Mouse (Mus musculus) monocyte, adult 2 months (primary cell): ENCODE results near the gene Timp4.

ENCODE experiments used
- DNase-seq, 2 experiments: peaks; one replicate each; pipeline ENCODE4 v3.0.0; 2022; ENCODE audit warnings: low spot score in 2 of 2, low read depth in 1 of 2

Gene Timp4

DNA sequence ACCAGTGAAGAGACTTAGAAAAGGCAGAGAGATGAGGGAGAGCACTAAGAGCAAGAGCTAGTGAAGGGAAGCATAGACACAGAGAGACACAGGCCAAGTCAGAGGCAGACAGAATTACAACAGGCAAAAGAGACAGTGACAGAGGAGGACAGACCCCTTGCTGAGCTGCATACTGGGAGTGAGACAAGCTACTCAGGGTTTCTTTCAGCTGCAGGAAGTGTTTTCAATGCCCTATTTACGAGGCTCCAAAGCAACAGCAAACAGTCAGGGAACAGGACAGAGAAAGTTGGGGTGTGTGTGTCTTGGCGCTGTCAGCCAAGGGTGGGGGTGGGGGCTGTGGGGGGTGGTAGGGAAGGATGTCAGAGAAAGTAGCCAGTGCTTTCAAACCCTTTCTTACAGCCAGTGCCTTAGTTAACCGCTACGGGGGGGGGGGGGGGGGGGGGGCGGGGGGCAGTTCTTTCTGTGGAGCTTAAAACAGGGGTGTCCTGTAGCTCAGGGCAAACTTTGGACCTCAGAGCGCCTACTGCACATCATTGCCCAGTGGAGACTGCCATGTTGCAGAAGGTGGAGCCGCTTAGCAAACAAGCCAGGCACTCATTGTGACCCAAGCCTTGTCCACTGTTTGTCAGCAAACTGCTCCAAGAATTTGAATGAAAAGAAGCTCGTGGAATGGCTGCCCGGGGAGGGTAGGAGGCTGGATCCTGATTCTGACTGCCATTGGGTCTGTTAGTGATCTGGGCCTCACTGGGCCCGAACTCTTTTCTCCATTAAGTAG, at the start of gene Timp4:
TSS of gene Timp4 (minus strand) at position 107 of the 775 bp plus-strand sequence.
- no peak for DNase-seq

DNA sequence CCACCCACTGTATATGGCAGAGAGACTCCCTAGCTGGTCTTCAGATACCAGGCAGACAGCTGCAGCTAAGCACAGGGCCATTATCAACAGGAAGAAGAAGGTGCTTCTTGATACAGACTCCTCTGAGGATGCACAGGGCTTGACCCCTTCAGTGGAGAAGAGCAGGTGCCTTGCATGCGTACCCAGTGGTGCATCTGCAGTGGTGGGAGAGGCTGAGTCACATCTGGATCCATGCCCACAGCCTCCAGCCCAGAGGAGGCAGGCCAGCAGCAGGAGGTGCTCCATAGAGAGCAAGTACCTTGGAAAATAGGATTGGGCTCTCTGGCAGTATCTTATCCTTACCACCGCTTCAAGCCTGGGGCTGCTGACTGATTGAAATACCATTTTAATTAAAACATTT, 41.9 kb upstream of the Timp4 start:
- no peak for DNase-seq

DNA sequence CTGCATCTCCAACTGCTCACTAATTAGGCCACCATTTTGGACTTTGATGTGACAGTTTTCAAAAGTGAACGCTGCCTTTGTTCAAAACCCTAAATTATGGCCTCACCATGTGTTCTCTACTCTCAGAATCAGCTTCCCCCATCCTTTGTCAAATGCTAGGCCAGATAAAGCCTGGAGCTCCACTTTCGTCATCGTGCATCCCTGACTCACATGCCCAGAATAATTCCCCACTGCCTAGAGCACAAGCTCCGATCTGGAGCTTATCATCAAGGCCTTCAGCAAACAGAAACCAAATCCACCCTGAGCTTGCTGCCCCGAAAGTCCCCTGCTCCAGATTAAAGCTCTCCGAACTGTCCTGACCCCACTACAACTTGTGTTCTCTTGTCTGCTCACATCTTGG, 40.6 kb upstream of the Timp4 start:
- no peak for DNase-seq

DNA sequence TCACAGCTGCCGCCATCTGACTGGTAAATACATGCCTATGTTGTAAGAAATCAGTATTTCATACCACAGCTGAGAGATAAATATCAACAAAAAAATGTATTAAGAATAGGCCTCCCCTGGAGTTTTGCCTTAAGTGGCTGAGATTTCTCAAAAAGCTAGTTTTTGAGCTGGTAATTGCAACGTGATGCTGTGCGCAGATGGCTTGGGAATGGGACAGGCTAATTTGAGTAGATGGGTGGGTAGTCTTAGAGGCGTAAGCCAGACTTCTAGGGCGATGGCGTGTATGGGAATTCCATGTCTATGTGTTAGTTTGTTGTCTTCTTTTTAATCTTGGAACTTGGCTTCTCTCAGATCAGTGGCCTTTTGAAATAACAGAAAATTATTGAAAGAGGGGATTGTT, 39.8 kb upstream of the Timp4 start:
- no peak for DNase-seq

DNA sequence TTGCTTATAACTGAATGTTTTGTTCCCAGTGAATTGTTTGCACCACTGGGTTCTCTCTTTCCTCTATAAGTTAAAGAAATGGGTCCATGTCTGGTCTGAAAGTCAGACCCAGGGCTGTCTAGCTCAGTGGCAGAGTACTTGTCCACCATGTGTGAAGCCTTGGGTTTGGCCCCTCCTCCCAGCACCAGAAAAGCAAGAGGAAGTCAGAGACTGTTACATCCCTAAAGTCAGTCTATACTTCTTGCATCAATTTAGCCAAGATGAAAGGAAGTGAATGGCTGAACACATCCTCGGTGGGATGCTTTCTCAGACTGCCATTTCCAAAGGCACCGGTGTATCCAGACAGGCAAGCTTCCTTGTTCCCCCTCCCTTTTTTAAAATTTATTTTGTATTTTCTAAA, 39.1 kb upstream of the Timp4 start:
- DNase-seq = no peak

DNA sequence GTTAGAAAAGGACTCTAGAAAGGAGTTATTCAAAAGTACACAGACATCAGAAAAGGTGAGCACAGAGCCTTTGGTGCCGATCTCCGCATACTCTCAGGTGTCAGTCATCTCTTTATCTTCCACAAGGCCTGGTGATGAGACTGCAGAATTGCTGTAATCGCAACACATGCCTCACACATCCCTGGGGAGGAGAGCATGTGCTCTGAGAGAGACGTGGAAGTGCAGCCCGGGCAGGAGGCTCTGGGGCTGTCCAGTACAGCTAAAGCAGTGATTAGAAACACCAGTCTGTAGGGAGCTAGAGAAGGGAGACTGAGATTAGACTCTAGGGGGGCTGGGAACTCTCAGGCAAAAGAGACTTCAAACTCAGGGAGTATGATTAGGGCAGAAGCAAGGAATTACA, 38.6 kb upstream of the Timp4 start:
- no peak for DNase-seq

DNA sequence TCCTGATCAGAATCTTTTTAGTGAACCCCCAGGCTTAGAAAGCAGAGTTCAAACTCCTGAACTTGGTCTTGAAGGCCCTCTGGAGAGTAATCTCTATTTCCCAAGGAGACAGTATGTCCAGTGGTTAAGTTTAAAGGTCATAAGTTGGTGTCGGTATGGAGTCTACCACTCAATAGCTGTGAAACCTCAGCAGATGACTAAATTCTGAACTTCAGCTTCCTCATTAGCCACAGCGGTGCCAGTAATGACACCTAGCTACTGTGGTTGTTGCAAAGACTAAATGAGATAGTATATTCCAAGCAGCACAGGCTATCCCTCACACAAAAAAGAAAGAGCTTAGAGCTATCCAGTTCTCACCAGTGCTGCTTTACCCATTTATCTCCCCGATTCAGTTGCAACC, 36.2 kb upstream of the Timp4 start:
- no peak for DNase-seq

DNA sequence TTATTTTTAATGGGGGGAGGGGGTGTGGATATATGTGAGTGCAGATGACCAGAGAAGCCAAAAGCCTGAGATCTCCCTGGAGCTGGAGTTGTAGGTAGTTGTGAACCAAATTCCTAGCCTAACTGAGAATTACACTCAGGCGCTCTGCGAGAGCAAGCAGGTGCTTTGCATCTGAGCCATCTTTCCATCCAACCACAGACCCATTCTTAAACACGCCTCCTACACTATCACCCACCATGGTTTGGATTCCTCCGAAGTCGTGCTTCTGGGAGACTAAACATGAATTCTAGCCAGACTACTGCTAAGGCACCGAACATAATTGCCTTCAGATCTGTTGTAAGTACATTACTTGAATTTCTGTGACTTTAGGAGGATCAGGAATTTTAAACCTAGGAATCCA, 34.4 kb upstream of the Timp4 start:
- DNase-seq = no peak

DNA sequence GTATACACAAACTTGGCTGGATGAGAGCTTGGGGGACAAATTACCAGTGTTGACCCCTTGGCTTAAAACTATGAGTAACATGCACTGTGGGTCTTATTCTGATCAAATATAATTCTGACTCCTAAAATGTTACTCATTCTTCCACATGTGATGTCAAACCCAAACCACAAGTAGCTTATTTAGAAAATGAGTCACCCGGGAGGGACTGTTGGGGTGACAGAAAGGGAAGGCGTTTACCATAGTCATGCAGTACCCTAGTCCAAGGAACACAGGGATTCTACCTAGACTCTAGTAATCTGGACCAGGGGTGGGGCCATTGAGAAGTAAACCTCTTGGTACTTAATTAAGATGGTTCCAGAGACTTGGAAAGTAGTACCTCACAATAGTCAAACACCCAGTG, 32.1 kb upstream of the Timp4 start:
- DNase-seq = peak in 1 of 2 experiments; percentile 24

DNA sequence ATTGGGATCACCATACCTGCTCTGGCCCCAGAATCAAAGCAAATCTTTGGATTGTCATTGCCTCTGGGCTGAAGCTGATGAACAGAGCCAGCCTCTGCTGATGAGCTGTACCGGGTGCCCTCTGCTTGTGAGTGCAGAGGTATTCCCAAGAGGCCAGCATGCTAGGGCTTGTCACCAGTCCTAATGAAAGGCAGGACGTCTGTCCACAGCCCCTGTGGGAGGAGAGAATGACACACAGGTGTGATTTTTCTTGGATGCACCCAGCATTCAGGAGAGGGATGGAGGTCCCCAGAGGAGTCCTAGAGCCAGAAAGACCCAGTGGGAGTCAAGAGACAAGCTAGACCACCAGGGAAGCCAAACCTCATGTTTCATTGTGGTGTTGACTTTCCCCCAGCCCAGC, 27.6 kb upstream of the Timp4 start:
- no peak for DNase-seq

DNA sequence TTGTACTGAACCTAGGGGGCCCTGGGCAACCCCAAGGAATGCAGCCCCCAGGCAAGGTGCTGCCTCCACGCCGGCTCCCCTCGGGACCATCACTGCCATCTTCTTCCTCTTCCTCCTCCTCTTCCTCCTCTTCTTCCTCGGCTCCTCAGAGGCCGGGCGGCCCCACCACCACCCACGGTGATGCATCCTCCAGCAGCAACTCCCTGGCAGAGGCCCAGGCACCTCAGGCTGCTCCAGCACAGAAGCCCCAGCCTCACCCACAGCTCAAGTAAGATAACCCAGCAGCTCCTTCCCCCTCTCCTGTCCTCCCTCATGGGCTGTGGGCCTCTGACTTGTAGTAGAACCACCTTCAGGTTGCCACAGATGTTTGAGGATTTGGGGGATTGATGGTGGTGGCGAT, 26.1 kb upstream of the Timp4 start:
- DNase-seq = no peak

DNA sequence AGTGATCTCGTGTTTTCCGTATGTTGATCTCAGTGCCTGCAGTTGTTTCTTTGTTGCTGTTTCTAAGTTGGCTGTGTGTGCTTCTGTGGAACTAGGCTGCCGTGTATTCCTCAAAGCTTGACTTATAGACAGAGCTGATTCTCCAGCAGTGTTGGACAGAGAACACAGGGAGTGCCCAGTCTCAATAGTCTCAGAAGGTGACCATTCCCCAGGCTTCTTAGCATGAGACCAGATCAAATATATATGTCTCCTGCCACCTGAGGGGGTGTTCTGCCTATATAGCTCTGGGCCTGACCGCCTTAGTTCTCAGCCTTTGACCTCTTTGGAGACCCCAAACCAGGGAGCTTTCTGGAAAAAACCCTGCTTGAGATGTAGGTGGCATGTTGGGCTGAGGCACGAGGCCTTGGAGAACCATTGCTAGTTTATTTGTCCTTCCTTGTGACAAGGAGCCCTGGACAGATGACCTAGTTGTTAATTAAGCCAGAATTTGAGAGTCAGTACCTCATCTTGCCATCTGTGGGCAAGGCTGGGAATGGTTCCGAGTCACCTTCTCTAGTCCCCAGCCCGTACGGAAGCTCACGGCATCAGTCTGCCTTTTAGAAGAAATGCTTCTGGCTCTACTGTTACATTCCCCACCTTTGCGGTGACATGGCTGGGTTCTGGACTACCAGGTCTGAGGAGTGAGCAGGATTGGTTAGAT, 23.3 kb upstream of the Timp4 start:
- no peak for DNase-seq

DNA sequence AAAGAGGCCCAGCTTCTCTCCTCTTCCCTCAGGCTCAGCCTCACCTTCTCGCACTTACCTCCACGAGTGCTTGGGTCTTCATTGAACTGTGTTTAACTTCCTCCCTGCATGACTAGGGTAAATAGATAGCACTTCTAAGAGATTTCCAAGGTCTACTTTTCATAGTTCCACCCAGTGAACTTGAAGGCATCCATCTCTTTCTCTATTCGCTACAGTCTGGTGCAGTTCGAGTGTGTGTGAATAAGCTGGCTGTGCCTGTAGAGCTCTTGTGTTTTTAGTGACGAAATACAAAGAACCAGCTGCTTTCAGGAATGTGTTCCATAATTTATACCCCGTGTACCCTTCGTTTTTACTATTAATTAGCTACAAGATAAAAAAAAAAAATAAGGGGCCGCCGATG, 22.7 kb upstream of the Timp4 start:
- DNase-seq = no peak

DNA sequence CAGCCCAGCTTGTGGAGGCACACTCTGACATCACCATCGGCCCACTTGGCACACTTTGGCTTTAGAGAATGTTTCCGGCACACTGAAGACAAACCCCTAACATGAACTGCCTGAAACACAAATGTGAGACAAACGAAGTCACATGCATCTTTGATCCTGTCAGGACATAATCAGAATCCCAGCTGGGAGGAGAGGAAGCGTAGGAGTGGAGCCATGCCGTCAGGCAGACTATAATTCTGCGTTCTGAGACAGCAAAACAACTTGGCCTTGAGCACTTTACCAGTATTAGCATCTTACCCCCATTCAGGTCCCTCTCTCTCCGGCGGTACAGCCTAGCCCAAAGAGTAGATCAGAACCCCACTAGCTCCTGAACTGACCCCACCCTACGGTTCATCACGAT, 21.3 kb upstream of the Timp4 start:
- DNase-seq = no peak

DNA sequence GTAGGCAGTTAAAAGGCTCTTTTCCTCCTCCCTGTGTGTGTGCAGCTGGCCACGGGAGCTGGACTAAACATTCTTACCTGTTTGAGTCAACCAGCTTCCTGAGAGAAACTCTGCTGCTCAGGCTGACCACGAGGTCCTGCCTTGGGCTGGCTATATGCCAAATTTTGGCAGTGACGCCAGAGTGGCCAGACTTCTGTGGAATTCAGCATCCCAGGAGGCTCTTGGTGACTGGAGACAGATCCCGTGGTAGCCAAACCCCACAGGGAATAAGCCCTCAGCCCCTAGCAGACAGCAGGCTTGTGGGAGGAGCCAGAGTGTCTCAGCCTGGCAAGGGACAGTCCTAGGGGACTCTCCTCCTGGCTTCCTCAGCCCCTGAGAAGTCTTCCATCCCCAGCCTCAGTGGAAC, 19.9 kb upstream of the Timp4 start:
- DNase-seq = no peak

DNA sequence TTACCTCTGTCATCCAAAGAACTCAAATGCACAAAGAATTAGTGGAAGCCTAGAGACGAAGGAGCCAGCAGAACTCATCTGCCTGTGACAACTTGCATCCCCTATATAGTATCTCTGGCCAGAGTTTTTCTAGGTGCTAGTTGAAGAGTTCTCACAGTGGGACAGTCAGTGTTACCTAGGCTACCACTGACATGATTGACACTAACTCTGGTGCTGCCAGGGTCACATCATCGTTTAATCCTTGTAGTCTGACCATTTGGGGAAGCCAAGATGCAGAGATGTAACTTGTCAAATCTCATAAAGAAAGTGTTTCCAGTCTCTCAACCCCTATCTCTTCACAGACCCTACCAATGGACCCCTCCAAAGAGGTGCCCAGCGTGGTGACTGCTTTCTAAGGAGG, 19.3 kb upstream of the Timp4 start:
- DNase-seq = no peak

DNA sequence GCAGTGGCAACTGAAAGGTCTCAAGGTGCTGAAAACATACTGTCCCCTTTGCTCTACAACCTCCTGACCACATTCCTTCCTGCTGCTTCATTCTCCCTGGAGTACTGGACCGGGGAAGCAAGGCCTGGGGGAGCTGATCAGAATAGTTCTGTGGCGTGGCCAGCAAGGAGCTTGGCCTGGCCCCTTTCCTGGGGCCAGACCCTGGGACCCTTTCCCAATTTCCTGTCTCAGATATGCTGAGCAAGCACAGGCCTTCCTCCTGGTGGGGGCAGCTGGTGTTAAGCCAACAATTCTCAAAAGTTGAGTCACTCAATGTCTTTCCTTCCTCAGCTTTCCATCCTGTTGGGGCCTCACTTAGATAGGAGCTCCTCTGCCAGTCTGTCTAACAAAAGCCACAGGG, 18.1 kb upstream of the Timp4 start:
- DNase-seq = no peak

DNA sequence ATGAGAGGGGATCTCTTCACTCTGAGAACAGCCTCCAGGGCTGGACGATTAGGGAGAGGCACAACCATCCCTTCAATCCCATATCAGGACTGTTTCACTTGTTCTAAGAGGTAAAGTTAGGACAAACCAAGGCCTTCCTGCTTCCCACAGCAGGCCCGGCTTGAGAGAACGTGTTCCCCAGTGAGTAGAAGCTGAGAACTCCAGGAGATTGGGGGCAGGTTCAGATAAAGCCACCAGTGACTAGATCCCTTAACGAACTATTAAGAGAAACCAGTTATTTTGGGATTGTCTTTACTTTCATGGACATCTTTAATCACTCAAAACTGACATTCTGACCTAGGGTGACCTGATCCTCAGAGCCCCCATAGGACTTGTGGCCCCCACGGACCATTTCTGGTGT, 17.6 kb upstream of the Timp4 start:
- no peak for DNase-seq

DNA sequence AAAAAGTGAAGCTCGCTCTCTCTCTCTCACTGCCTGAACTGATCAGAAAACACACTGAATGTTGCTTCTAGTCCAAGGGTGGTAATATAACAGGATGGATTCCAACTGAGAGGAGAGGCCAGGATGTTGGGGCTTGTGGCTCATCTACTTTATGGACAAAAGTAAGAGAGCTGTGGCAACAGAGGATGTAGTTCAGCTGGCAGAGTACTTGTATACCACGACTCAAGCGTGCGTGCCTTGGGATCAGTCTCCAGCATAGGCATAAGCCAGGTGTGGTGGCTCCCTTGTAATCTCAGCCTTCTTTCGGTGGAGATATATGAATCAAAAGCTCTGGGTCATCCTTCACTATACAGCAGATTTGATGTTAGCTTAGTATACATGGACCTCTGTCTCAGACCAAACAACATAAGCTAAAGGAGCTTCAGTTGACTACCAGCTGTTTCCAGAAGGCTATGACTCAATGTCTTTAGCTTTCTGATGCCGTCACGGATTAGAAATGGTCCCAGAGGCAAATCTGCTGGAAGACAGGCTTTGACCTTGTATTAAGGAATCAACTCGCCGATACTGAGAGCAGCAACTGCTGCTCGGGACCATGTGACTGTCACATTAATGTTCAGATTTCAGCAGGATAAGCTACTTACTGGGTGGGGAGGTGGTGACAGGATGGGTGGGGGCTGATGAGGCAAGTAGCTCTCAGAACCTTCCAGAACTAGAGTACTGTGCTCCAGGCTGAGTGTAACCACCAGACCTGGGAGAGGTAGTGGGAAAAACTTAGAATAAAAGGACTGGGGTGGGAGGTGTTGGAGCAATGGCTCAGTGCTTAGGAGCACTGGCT, 16.8 kb upstream of the Timp4 start:
- DNase-seq = no peak

DNA sequence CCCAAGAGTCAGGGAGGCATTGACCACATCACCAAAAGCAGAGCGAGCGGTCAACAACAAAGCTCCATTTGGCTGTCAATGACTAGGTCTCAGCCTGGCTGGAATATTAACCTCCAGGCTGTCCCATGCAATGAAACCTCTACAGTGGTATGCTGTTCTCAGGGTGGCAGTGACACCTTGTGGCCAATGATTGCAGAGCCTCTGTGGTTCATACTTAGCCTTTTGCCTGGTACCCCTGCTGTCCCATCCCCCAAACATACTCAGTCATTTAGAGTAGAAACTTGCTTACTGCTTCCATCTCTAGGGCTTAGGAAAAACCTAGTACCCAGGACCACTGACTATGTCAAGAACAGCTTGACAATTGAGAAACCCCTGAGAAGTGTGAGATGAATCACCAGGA, 15.9 kb upstream of the Timp4 start:
- no peak for DNase-seq

DNA sequence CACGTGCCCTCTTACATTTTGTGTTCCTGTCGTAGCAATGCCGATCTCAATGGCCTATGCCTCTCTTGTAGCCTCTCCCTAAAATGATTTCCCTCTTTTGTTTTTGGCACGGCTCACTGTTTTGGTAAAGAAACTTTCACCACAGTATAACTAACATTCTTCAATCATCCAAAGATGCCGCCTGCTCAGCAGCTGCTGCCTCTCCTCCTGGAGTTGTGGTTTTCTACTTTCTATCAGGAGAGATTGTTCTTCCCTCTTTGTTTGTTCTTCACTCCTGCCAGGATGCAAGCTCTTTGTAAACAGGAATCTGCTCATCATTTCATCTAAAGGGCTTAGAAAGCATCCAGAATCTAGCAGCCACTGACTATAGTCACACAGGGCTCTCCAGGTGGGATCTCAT, 14.8 kb upstream of the Timp4 start:
- no peak for DNase-seq

DNA sequence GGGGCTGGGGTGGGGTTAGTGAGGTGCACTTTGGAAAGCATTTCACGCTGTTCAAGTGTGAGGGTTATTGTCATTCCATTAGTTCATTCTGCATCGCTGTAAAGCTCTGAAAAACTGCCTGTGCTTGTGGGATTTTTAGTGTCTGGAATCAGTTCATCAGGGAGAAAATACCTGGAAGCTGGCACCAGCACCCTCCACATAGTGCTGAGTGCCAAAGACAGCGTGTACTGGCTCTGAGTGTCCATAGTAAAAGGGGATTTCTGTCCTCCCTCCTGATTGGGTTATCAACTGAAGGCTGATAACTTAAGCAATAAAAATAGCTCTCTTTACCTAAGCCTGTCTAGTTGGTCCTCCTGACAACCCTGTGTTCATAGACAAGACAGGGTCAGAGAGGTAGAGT, 8.5 kb upstream of the Timp4 start:
- DNase-seq = no peak
